Mouse (Mus musculus) bone marrow macrophage, adult 2 months (primary cell): ENCODE measurements around the gene Med12l.

ENCODE experiments used
- CTCF ChIP-seq: IDR thresholded peaks from 2 replicates; pipeline ENCODE4 v1.5.1; 2012; ENCODE audit warnings: low read depth, mild to moderate bottlenecking, low read length, moderate library complexity
- POLR2A ChIP-seq: IDR thresholded peaks from 2 replicates; pipeline ENCODE4 v1.6.1; 2012; ENCODE audit warnings: mild to moderate bottlenecking, low read depth, low read length, borderline replicate concordance

GRCm38 (mm10) chr3:58990556-58990955 lies 15.1 kb upstream of the Med12l start:
- TF ChIP-seq CTCF (no peak), POLR2A (no peak)
